Mouse (Mus musculus) CH12.LX (cell line): ENCODE results near the gene Trpm3.

Experiments
- CHD1 ChIP-seq: IDR thresholded peaks from 2 replicates; pipeline ENCODE4 v1.6.1; 2012; ENCODE audit warnings: low read depth, low read length, improper control_type of control experiment, inconsistent platforms
- CTCF ChIP-seq, 2 experiments: IDR thresholded peaks in 1 of 2; conservative IDR thresholded peaks in 1 of 2; 2 replicates each; pipeline ENCODE4 v1.5.1; 2011 to 2012; ENCODE audit warnings: low read depth in 2 of 2, low read length in 2 of 2, improper control_type of control experiment in 1 of 2, inconsistent platforms in 1 of 2, mild to moderate bottlenecking in 1 of 2, moderate library complexity in 1 of 2
- MAX ChIP-seq: IDR thresholded peaks from 2 replicates; pipeline ENCODE4 v1.6.1; 2011; ENCODE audit warnings: low read length, improper control_type of control experiment
- POLR2A ChIP-seq: IDR thresholded peaks from 2 replicates; pipeline ENCODE4 v1.6.1; 2011; ENCODE audit warnings: low read depth, mild to moderate bottlenecking, improper control_type of control experiment, low read length
- USF2 ChIP-seq: conservative IDR thresholded peaks from 2 replicates; pipeline ENCODE4 v1.6.1; 2011; ENCODE audit warnings: low read depth, low read length, improper control_type of control experiment

DNA sequence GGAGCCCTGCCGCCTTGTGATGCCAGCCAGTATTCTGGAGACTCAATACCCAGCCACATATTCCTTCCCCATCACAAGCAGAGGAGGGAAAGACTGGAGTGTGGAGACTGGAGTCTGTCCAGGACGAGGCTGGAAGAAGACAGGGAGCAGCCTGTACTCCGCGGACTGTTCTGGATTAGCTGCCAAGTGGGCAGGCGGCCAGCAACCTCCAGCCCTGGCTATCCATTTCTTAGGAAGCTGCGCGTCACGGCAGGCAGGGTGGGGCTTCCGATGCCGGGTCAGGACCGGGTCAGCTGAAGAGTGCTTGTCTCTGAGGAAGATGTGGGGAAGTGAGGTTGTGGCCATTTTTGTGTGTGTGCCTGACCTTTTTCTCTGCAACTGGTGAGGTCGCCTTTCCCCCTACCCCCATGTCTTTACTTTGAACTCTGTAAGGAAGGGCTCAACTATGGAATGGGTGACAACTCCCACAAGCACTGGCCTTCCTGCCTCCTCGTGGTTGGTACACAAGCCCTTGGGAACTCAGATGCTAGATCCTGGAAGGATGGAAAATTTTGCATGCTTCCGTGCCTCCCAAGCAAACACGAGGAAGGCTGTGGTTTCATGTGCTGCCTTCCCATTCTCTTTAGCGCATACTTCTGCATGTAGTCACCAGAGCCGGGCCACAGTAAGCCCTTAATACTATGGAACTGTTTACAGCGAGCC lies 777.9 kb downstream of the Trpm3 start:
- TF ChIP-seq MAX (no peak), USF2 (no peak), POLR2A (no peak), CHD1 (no peak), CTCF (conservative IDR thresholded peaks at IDR 0.05 in 1 of 2, IDR thresholded peaks at IDR 0.05 in 1 of 2; ENCODE audit: low read depth in 2 of 2, low read length in 2 of 2) (no peak)
